Mouse (Mus musculus) liver, postnatal 0 days (tissue): ENCODE data around the gene Otud6a. TPM values are rescaled to one million over a fixed set of nuclear protein-coding genes. Genes with fewer than 3 reads are reported as not detected.
A peak's percentile ranks its signal among the peaks of the same experiment; 100 is the strongest.

Experiments used
- ATAC-seq: fragments of 200-750 bp; cut with Nextera tagmentation; 2 replicates; pipeline ENCODE4 v1.8.0; 2017; ENCODE audit warnings: mild to moderate bottlenecking, moderate library complexity
- DNase-seq: peaks from one replicate; pipeline ENCODE4 v3.0.0-alpha.2; 2016
- H3K27ac ChIP-seq: fragments of 300-500 bp; sonication (generic); 2 replicates; pipeline ENCODE4 v1.5.1; 2014; ENCODE audit warnings: antibody characterized with exemption, moderate library complexity, mild to moderate bottlenecking, low read depth
- H3K27me3 ChIP-seq: fragments of 300-500 bp; sonication (generic); 2 replicates; pipeline ENCODE4 v1.6.1; 2014; ENCODE audit warnings: low read length, control low read depth, mixed read lengths; ENCODE audit not compliant: insufficient read depth
- H3K36me3 ChIP-seq: fragments of 300-500 bp; sonication (generic); replicated peaks from 2 replicates; pipeline ENCODE4 v1.6.1; 2014; ENCODE audit warnings: mild to moderate bottlenecking, control low read depth, low read length, moderate library complexity, mixed read lengths; ENCODE audit not compliant: insufficient read depth
- H3K4me1 ChIP-seq: fragments of 300-500 bp; sonication (generic); 2 replicates; pipeline ENCODE4 v1.6.1; 2014; ENCODE audit warnings: antibody characterized with exemption, mild to moderate bottlenecking, control low read depth; ENCODE audit not compliant: insufficient read depth
- H3K4me2 ChIP-seq: fragments of 300-500 bp; sonication (generic); 2 replicates; pipeline ENCODE4 v1.6.1; 2014; ENCODE audit warnings: low read depth, mild to moderate bottlenecking, low read length, moderate library complexity, mixed read lengths
- H3K4me3 ChIP-seq: fragments of 300-500 bp; sonication (generic); 2 replicates; pipeline ENCODE4 v1.5.1; 2014; ENCODE audit warnings: low read depth, low read length
- H3K9ac ChIP-seq: fragments of 300-500 bp; sonication (generic); replicated peaks from 2 replicates; pipeline ENCODE4 v1.6.1; 2014; ENCODE audit warnings: mild to moderate bottlenecking, moderate library complexity
- H3K9me3 ChIP-seq: fragments of 300-500 bp; sonication (generic); 2 replicates; pipeline ENCODE4 v1.6.1; 2016; ENCODE audit warnings: mild to moderate bottlenecking, control low read depth, low read length, mixed read lengths
- CTCF ChIP-seq: sonication (generic); IDR thresholded peaks from 2 replicates; pipeline ENCODE4 v1.5.1; 2016; ENCODE audit warnings: antibody characterized with exemption, low read depth
- EP300 ChIP-seq: IDR thresholded peaks from 2 replicates; pipeline ENCODE4 v1.6.1; 2016; ENCODE audit warnings: antibody characterized with exemption, low read depth, mild to moderate bottlenecking
- WGBS: fragments of 180-500 bp; shearing (Covaris S2); extraction: QIAGEN DNeasy Blood & Tissue Kit; methylation state at CpG from one replicate; pipeline ENCODE4 v1.1.7; 2014; ENCODE audit not compliant: insufficient replicate concordance; 5-methylcytosine and 5-hydroxymethylcytosine counted together
- polyA plus RNA-seq: library from polyadenylated mRNA; unstranded; fragments of >200 nt; fragmentation: Nextera tagmentation; extraction: Ambion mirVana; gene quantifications from 2 replicates; pipeline ENCODE4 v1.2.1, GENCODE M21; 2015

Otud6a gene
- polyA plus RNA-seq: not detected in 2 replicates

- Histone ChIP-seq H3K4me3 (no peak within 1 kb of the TSS), H3K9ac (no peak within 1 kb of the TSS), H3K4me2 (no peak within 1 kb of the TSS), H3K36me3 (no peaks in the 10 kb centered on the region), H3K4me1 (no peaks in the 10 kb centered on the region), H3K27me3 (no peaks in the 10 kb centered on the region), H3K9me3 (no peaks in the 10 kb centered on the region), H3K27ac (no peak within 1 kb of the TSS)
- WGBS: 85% methylated on average over 21 of the region's 21 CpGs
- TF ChIP-seq CTCF (no peak), EP300 (no peak)
- ATAC-seq (no peak), DNase-seq (no peak)
These were observed at the start of gene Otud6a for GRCm38 (mm10) chrX:100428693-100429092. TSS of gene Otud6a (plus strand) at chrX:100429013.

GRCm38 (mm10) chrX:100389887-100390286 is 38.9 kb upstream of the Otud6a start:
- no peaks in the 10 kb centered on the region for H3K27me3 ChIP-seq
- H3K4me1 ChIP-seq: no peaks in the 10 kb centered on the region
- no peak for ATAC-seq
- WGBS: 85% methylated on average over 1 of the region's 1 CpGs
- H3K4me2 ChIP-seq: no peak overlapping the region
- DNase-seq: no peak
- H3K27ac ChIP-seq: no peak overlapping the region
- no peak overlapping the region for H3K9ac ChIP-seq
- H3K4me3 ChIP-seq: no peak overlapping the region
- TF ChIP-seq EP300: no peak
- no peak for TF ChIP-seq CTCF
- H3K36me3 ChIP-seq: no peaks in the 10 kb centered on the region
- H3K9me3 ChIP-seq: no peaks in the 10 kb centered on the region

GRCm38 (mm10) chrX:100392304-100392703 is 36.5 kb upstream of the Otud6a start:
- ATAC-seq (no peak), DNase-seq (peak; percentile 22)
- H3K4me3 ChIP-seq: no peak overlapping the region
- no peaks in the 10 kb centered on the region for H3K27me3 ChIP-seq
- no peaks in the 10 kb centered on the region for H3K36me3 ChIP-seq
- no peak overlapping the region for H3K27ac ChIP-seq
- no peak overlapping the region for H3K4me2 ChIP-seq
- no peaks in the 10 kb centered on the region for H3K9me3 ChIP-seq
- no peak overlapping the region for H3K9ac ChIP-seq
- 35% methylated on average over 6 of the region's 6 CpGs for WGBS
- TF ChIP-seq EP300: no peak
- peak; percentile 67 for TF ChIP-seq CTCF
- H3K4me1 ChIP-seq: no peaks in the 10 kb centered on the region

GRCm38 (mm10) chrX:100394223-100394861 is 34.5 kb upstream of the Otud6a start:
- ATAC-seq: no peak
- Histone ChIP-seq H3K9ac (no peak overlapping the region), H3K9me3 (no peaks in the 10 kb centered on the region), H3K4me1 (no peaks in the 10 kb centered on the region), H3K4me3 (no peak overlapping the region), H3K4me2 (no peak overlapping the region), H3K36me3 (no peaks in the 10 kb centered on the region), H3K27ac (no peak overlapping the region), H3K27me3 (no peaks in the 10 kb centered on the region)
- TF ChIP-seq EP300 (no peak), CTCF (no peak)
- no peak for DNase-seq
- 70% methylated on average over 7 of the region's 7 CpGs for WGBS

GRCm38 (mm10) chrX:100395026-100395425 is 33.8 kb upstream of the Otud6a start:
- ATAC-seq: peak; percentile 56; the same call in 1 of the 2 replicates
- 78% methylated on average over 8 of the region's 8 CpGs for WGBS
- TF ChIP-seq EP300 (no peak), CTCF (peak; percentile 50)

GRCm38 (mm10) chrX:100400900-100401299 is 27.9 kb upstream of the Otud6a start:
- H3K4me2 ChIP-seq: no peak overlapping the region
- no peak overlapping the region for H3K27ac ChIP-seq
- DNase-seq (no peak), ATAC-seq (no peak)
- TF ChIP-seq EP300: no peak
- TF ChIP-seq CTCF: no peak
- no peaks in the 10 kb centered on the region for H3K9me3 ChIP-seq
- no peak overlapping the region for H3K9ac ChIP-seq
- no peaks in the 10 kb centered on the region for H3K27me3 ChIP-seq
- H3K4me3 ChIP-seq: no peak overlapping the region
- H3K36me3 ChIP-seq: no peaks in the 10 kb centered on the region
- no peaks in the 10 kb centered on the region for H3K4me1 ChIP-seq

More at GRCm38 (mm10) chrX:100395026-100395425, 33.8 kb upstream of the Otud6a start:
- Histone ChIP-seq H3K4me3 (no peak overlapping the region), H3K27me3 (no peaks in the 10 kb centered on the region), H3K27ac (no peak overlapping the region), H3K36me3 (no peaks in the 10 kb centered on the region), H3K4me1 (no peaks in the 10 kb centered on the region), H3K9me3 (no peaks in the 10 kb centered on the region), H3K9ac (no peak overlapping the region), H3K4me2 (no peak overlapping the region)
- peak; percentile 19 for DNase-seq
